Mouse (Mus musculus) liver, embryonic 11.5 days (tissue): ENCODE data around the gene Gm3248. TPM values are rescaled to one million over a fixed set of nuclear protein-coding genes. Genes with fewer than 3 reads are reported as not detected.

Source experiments
- polyA plus RNA-seq: library from polyadenylated mRNA; unstranded; fragments of >200 nt; fragmentation: Nextera tagmentation; extraction: Ambion mirVana; gene quantifications from 2 replicates; pipeline ENCODE4 v1.2.1, GENCODE M21; 2014

Gene Gm3248
- polyA plus RNA-seq, 1 experiment from 2014 or later, result 0.08 TPM

Other genes starting within 250 kb of the Gm3248 start
- not detected in 2 replicates for gene Gm3373, start 220.2 kb downstream of the Gm3248 start, polyA plus RNA-seq
- 0.32 TPM in 1 of 2 replicates, not detected in the other for gene Gm3383, start 153.8 kb downstream of the Gm3248 start, polyA plus RNA-seq
- not detected in 2 replicates for gene Gm3424, start 131.4 kb downstream of the Gm3248 start, polyA plus RNA-seq
- gene Gm8237, start 81.4 kb downstream of the Gm3248 start, polyA plus RNA-seq, result 0.16 TPM in 1 of 2 replicates, not detected in the other
- not detected in 2 replicates for gene Gm3453, start 17.4 kb upstream of the Gm3248 start, polyA plus RNA-seq
- not detected in 2 replicates for gene Gm6337, start 96.5 kb upstream of the Gm3248 start, polyA plus RNA-seq
- 0.59 TPM in 1 of 2 replicates, not detected in the other for gene Gm8206, start 132.2 kb upstream of the Gm3248 start, polyA plus RNA-seq
- 0.43 and 0.73 TPM in 2 replicates for gene Gm3468, start 146.9 kb upstream of the Gm3248 start, polyA plus RNA-seq
- gene Gm3476, start 164.1 kb upstream of the Gm3248 start, polyA plus RNA-seq, result not detected in 2 replicates